Mouse (Mus musculus) liver, embryonic 14.5 days (tissue): Measurements from ENCODE around the gene Tmem51.

Source experiments
- CTCF ChIP-seq: IDR thresholded peaks from 2 replicates; pipeline ENCODE4 v1.5.1; 2016; ENCODE audit warnings: antibody characterized with exemption, low read depth, control low read depth
- EP300 ChIP-seq: IDR thresholded peaks from 2 replicates; pipeline ENCODE4 v1.6.1; 2016; ENCODE audit warnings: antibody characterized with exemption, low read depth

- TF ChIP-seq CTCF (no peak), EP300 (no peak)
Measured at GRCm38 (mm10) chr4:142000581-142000980, 83.5 kb downstream of the Tmem51 start.
